Mouse (Mus musculus) heart, embryonic 14.5 days (tissue): ENCODE results near the gene Srrm2. TPM values are rescaled to one million over a fixed set of nuclear protein-coding genes. Genes with fewer than 3 reads are reported as not detected.

ENCODE experiments used
- ATAC-seq: fragments of 200-750 bp; cut with Nextera tagmentation; 2 replicates; pipeline ENCODE4 v1.8.0; 2017; ENCODE audit warnings: low read depth, moderate TSS enrichment; ENCODE audit not compliant: insufficient number of reproducible peaks, insufficient read depth, low FRiP score
- H3K27ac ChIP-seq, 2 experiments: fragments of 200-500 bp in 1 of 2; fragments of 300-500 bp in 1 of 2; sonication (generic) in 1 of 2; replicated peaks in 1 of 2; 2 replicates each; pipeline ENCODE4 v1.5.1; 2012 to 2014; ENCODE audit warnings: low read depth in 2 of 2, low read length in 2 of 2, control low read depth in 1 of 2, mild to moderate bottlenecking in 1 of 2, mixed read lengths in 1 of 2; ENCODE audit not compliant: control insufficient read depth in 1 of 2, insufficient read depth in 1 of 2
- H3K27me3 ChIP-seq: fragments of 300-500 bp; sonication (generic); 2 replicates; pipeline ENCODE4 v1.6.1; 2014; ENCODE audit warnings: mild to moderate bottlenecking, low read length, control low read depth; ENCODE audit not compliant: control insufficient read depth, insufficient read depth
- H3K36me3 ChIP-seq: fragments of 300-500 bp; sonication (generic); 2 replicates; pipeline ENCODE4 v1.6.1; 2014; ENCODE audit warnings: mild to moderate bottlenecking, control low read depth, low read length, mixed read lengths; ENCODE audit not compliant: control insufficient read depth, insufficient read depth
- H3K4me1 ChIP-seq, 2 experiments: fragments of 200-500 bp in 1 of 2; fragments of 300-500 bp in 1 of 2; sonication (generic) in 1 of 2; 2 replicates each; pipeline ENCODE4 v1.6.1; 2012 to 2014; ENCODE audit warnings: low read length in 2 of 2, control low read depth in 1 of 2, mixed read lengths in 1 of 2; ENCODE audit not compliant: control insufficient read depth in 2 of 2, insufficient read depth in 2 of 2
- H3K4me2 ChIP-seq: fragments of 300-500 bp; sonication (generic); 2 replicates; pipeline ENCODE4 v1.6.1; 2014; ENCODE audit warnings: mild to moderate bottlenecking, low read length
- H3K4me3 ChIP-seq, 2 experiments: fragments of 200-500 bp in 1 of 2; fragments of 300-500 bp in 1 of 2; sonication (generic) in 1 of 2; 2 replicates each; pipeline ENCODE4 v1.5.1; 2012 to 2014; ENCODE audit warnings: low read length in 2 of 2, mild to moderate bottlenecking in 2 of 2, control low read depth in 1 of 2, low read depth in 1 of 2, moderate library complexity in 1 of 2; ENCODE audit not compliant: control insufficient read depth in 1 of 2, insufficient read depth in 1 of 2
- H3K9ac ChIP-seq: fragments of 300-500 bp; sonication (generic); 2 replicates; pipeline ENCODE4 v1.6.1; 2014; ENCODE audit warnings: mild to moderate bottlenecking, low read length
- H3K9me3 ChIP-seq: fragments of 300-500 bp; sonication (generic); 2 replicates; pipeline ENCODE4 v1.6.1; 2016; ENCODE audit warnings: low read length, control low read depth; ENCODE audit not compliant: control insufficient read depth
- WGBS: fragments of 180-500 bp; shearing (Covaris S2); extraction: QIAGEN DNeasy Blood & Tissue Kit; methylation state at CpG from one replicate; pipeline ENCODE4 v1.1.7; 2014; 5-methylcytosine and 5-hydroxymethylcytosine counted together
- polyA plus RNA-seq: library from polyadenylated mRNA; unstranded; fragments of >200 nt; fragmentation: Nextera tagmentation; extraction: Ambion mirVana; gene quantifications from 2 replicates; pipeline ENCODE4 v1.2.1, GENCODE M21; 2014

Srrm2 gene
- polyA plus RNA-seq, 1 experiment from 2014 or later = 318 TPM

DNA sequence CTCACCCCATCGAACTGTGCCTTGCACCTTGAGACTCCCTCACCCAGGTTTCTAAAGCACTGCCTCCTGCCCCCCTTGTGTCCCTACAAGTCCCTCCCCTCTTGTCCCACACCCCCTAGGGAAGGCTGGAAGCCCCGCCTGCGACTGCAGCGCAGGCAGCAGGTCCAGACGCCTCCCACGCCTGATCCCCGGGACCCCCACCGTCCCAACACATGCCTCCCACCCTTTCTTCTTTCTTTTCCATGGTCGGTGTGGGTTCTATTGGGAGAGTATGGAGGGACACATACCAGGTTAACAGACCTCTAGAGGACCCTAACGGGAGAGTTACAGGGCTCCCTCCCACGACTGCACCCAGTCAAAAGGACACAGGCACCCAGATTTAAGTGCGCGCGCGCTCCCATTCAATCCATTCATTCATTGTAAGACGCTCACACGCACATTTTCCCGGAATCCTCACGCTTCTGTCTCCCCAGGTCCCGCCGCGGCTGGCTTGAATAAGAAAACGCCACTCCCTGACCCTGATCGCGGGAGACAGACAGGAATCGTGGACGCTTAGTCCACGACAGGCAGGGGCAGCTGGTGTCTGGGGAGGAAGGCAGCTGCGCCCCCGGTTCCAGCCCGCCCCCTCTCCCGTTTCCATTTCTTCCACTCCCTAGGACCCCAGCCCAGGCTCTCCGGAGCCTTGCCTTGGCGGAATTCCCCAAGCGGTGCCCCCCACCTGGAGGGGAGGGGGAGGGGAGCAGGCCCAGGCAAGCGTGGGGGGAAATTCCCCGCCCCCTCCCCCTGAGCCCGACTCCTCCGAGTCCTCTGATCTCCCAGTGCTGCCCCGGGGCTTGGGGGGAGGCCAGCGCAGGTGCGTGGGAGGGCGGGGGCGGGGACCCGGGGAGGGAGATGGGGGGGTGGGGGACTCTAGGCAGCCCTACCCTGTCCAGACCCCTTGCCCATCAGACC lies 44.8 kb upstream of the Srrm2 start, which contains the start of gene Kremen2:
TSS of gene Kremen2 (minus strand) at position 533 of the 951 bp plus-strand sequence.
- no peaks in the 10 kb centered on the region for H3K36me3 ChIP-seq
- ATAC-seq = no peak
- H3K27ac ChIP-seq = no peak within 1 kb of the TSS
- peak within 1 kb of the TSS; percentile 60 for H3K4me2 ChIP-seq
- H3K4me1 ChIP-seq = peaks cover 15 to 26% of the 10 kb centered on the region in 2 experiments; a peak in 3 of 4 replicates
- WGBS = under 1% methylated on average over 42 of the region's 45 CpGs
- no peaks in the 10 kb centered on the region for H3K9me3 ChIP-seq
- peak within 1 kb of the TSS; percentile 21 to 34; a peak in 3 of 4 replicates for H3K4me3 ChIP-seq
- peak within 1 kb of the TSS; percentile 48 for H3K9ac ChIP-seq
- peaks cover 78% of the 10 kb centered on the region for H3K27me3 ChIP-seq

DNA sequence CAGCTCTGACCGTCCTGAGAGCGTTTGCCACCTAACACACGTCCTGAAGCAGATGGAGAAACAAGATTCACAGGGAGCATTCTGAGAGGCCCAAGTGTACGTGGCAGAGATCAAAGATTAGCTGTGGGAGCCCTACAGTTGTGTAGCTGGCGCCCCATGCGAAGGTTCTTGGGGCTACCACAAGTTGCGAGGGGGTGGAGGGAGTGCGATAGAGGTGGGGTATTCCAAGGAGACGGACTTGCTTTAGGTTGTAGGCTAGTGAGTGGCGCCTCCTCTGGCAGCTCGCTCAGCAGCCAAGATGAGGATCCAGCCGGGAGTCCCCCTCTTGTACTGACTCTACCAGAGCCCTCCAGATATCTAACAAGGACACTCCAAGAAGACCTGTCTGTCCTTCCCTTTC lies 44.0 kb upstream of the Srrm2 start:
- peaks cover 14 to 25% of the 10 kb centered on the region in 2 experiments; a peak in 3 of 4 replicates for H3K4me1 ChIP-seq
- no peak for ATAC-seq
- no peak overlapping the region for H3K27ac ChIP-seq
- H3K4me2 ChIP-seq = peak overlapping the region; percentile 60
- no peak overlapping the region for H3K9ac ChIP-seq
- 5% methylated on average over 12 of the region's 12 CpGs for whole genome bisulfite sequencing
- no peak overlapping the region for H3K4me3 ChIP-seq
- peaks cover 71% of the 10 kb centered on the region for H3K27me3 ChIP-seq
- H3K9me3 ChIP-seq = no peaks in the 10 kb centered on the region
- H3K36me3 ChIP-seq = peaks cover 2% of the 10 kb centered on the region

DNA sequence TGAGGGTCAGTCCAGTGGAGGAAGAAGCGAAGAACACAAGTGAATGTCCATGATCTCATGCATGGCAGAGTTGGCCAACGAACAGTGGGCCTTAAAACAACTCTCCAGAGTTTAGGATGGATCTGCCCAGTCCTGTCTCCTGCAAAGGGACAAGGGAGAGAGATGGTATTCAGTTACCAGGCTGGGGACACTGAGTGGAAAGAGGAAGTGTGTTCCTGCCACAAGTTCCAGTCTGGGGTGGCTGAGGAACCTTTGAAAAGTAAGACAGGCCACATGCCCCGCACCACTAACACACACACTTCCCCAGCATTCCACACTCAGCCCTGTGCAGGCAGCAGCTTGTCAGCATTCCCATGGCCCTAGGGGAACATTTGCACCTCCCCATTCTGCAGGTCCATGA lies 43.6 kb upstream of the Srrm2 start:
- Histone ChIP-seq H3K4me1 (peaks cover 14 to 25% of the 10 kb centered on the region in 2 experiments; a peak in 3 of 4 replicates), H3K9me3 (no peaks in the 10 kb centered on the region), H3K36me3 (peaks cover 6% of the 10 kb centered on the region), H3K4me3 (no peak overlapping the region), H3K27me3 (peaks cover 66% of the 10 kb centered on the region), H3K9ac (no peak overlapping the region), H3K4me2 (no peak overlapping the region), H3K27ac (no peak overlapping the region)
- ATAC-seq = no peak
- WGBS = 88% methylated on average over 3 of the region's 3 CpGs

DNA sequence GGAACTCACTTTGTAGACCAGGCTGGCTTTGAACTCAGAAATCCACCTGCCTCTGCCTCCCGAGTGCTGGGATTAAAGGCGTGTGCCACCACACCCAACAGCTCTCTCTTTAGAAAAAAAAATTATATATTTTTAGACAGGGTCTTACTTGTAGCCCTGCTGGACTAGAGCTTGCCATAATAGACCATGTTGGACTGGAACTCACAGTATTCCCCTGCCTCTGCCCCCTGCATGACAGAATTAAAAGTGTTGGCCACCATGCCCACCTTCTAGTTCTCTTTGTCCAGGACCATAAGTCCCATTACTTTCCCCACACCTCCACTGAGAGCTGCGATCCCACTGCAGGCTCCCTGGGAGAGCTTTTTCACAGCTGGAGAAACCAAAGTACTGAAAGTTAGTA lies 42.9 kb upstream of the Srrm2 start:
- Histone ChIP-seq H3K4me1 (peaks cover 12 to 21% of the 10 kb centered on the region in 2 experiments; a peak in 3 of 4 replicates), H3K36me3 (peaks cover 13% of the 10 kb centered on the region), H3K9me3 (no peaks in the 10 kb centered on the region), H3K27ac (no peak overlapping the region), H3K4me2 (no peak overlapping the region), H3K9ac (no peak overlapping the region), H3K27me3 (peaks cover 59% of the 10 kb centered on the region), H3K4me3 (no peak overlapping the region)
- no peak for ATAC-seq
- 80% methylated on average over 3 of the region's 3 CpGs for WGBS

DNA sequence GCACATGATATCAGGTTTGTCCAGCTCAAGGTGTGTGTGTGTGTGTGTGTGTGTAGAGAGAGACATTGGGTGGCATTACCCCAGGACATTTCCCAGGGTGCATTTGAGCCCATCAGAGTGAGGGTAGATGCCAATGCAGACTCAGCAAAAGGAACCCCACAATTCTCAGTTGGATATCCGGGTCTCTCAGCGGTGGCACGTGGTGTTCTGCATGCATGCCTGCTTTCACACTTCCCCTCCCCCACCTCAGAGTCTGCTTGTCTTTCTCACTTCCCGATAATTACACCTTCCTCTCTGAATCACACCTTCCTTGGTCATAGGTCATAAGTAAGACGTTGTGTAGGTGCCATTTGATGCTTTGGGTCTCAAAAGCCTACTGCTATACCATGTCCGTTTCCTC lies 42.3 kb upstream of the Srrm2 start:
- Histone ChIP-seq H3K4me2 (no peak overlapping the region), H3K27ac (no peak overlapping the region), H3K36me3 (peaks cover 19% of the 10 kb centered on the region), H3K4me3 (no peak overlapping the region), H3K4me1 (peaks cover 10 to 20% of the 10 kb centered on the region in 2 experiments; a peak in 3 of 4 replicates), H3K9me3 (no peaks in the 10 kb centered on the region), H3K27me3 (peaks cover 54% of the 10 kb centered on the region), H3K9ac (no peak overlapping the region)
- WGBS = 23% methylated on average over 6 of the region's 6 CpGs
- ATAC-seq = no peak

DNA sequence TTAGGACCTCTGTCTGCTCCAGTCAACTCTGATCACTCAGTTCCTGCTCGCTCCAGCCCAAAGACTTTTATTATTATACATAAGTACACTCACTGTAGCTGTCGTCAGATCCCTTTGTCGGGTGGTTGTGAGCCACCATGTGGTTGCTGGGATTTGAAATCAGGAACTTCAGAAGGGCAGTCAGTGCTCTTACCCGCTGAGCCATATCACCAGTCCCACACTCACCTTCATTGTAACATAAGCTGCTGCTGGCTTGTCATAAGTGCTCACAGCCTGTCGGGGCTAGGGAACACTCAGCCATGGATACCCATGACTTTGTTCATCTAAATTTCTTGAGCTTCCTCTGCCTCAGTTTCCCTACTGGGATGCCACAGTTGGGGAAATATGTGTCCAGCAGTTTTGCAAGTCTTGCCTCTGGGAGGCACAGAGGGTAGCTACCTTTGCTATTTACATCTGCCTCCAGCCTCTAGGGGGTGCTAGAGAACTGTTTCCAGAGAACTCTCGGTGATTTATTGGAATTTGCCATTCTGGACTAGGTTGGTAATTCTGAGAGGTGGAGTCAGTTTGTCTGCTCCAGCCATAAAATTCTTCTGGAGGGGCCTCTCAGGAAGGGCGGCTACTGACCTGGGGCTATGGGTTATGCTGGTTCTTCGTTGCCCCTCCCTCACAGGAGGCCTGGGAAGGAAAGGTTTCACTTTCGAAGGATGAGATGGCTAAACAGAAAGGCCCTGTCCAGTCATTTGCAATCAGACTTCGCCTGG lies 41.5 kb upstream of the Srrm2 start:
- H3K9ac ChIP-seq = 0 out of 2 replicates have a peak overlapping the region, but pooled peaks have one; percentile 22

More for the DNA sequence above, 41.5 kb upstream of the Srrm2 start:
- Histone ChIP-seq H3K4me3 (peak overlapping the region; percentile 12 to 18; a peak in 3 of 4 replicates), H3K27ac (no peak overlapping the region), H3K36me3 (peaks cover 27% of the 10 kb centered on the region), H3K9me3 (no peaks in the 10 kb centered on the region), H3K4me1 (peaks cover 10 to 20% of the 10 kb centered on the region in 2 experiments; a peak in 3 of 4 replicates), H3K27me3 (peaks cover 46% of the 10 kb centered on the region), H3K4me2 (peak overlapping the region; percentile 39)
- 26% methylated on average over 10 of the region's 10 CpGs for WGBS
- ATAC-seq = no peak
